In genomic region chr19:9954055-9954810, GRCm38 (mm10) we compare ENCODE assay signal across 8 mouse cellular contexts. TPM values are rescaled to one million over a fixed set of nuclear protein-coding genes. Genes with fewer than 3 reads are reported as not detected.
DNase-seq lines count a peak whose midpoint lies in the region; ATAC-seq and TF ChIP-seq lines count a peak whose summit lies in the region.

No protein-coding gene starts in this region.

- 35% methylated on average over 7 of the region's 7 CpGs for WGBS in spleen, adult 2 months
- WGBS in embryonic facial prominence, embryonic 11.5 days, result 38% methylated on average over 7 of the region's 7 CpGs
- 19% methylated on average over 7 of the region's 7 CpGs for whole genome bisulfite sequencing in heart, adult 2 months
- whole genome bisulfite sequencing in kidney, adult 2 months, result 19% methylated on average over 7 of the region's 7 CpGs
- 44% methylated on average over 7 of the region's 7 CpGs for WGBS in limb, embryonic 10.5 days
- 21% methylated on average over 7 of the region's 7 CpGs for WGBS in stomach, embryonic 15.5 days

- no peak overlapping the region for H3K9ac ChIP-seq in embryonic facial prominence, embryonic 11.5 days (replicated peaks; ENCODE audit: low read length)
- no peak overlapping the region for H3K9ac ChIP-seq in heart, adult 2 months (ENCODE audit: low read depth, low read length)
- no peak overlapping the region for H3K9ac ChIP-seq in stomach, embryonic 15.5 days

- peak; percentile 58; the same call in 1 of the 2 replicates for TF ChIP-seq EP300 in heart, adult 2 months (IDR thresholded peaks at IDR 0.05; ENCODE audit: insufficient read depth, low read depth, low read length)

- H3K27ac ChIP-seq in spleen, adult 2 months (ENCODE audit: insufficient read depth, low read length), result peak overlapping the region; percentile 78
- no peak overlapping the region for H3K27ac ChIP-seq in embryonic facial prominence, embryonic 11.5 days (replicated peaks; ENCODE audit: low read depth, low read length)
- peak overlapping the region; percentile 82 for H3K27ac ChIP-seq in heart, adult 2 months
- peak overlapping the region; percentile 75 for H3K27ac ChIP-seq in kidney, adult 2 months (ENCODE audit: insufficient read depth, low read depth, low read length)
- H3K27ac ChIP-seq in limb, embryonic 10.5 days, result peak overlapping the region; percentile 74
- H3K27ac ChIP-seq in stomach, embryonic 15.5 days, result peak overlapping the region; percentile 90

- no peak for ATAC-seq in embryonic facial prominence, embryonic 11.5 days (replicated peaks; ENCODE audit: insufficient number of reproducible peaks, low FRiP score, low TSS enrichment, low read depth)
- peak; percentile 85 for ATAC-seq in stomach, embryonic 15.5 days (ENCODE audit: insufficient read depth, low FRiP score, low read depth)

- TF ChIP-seq POLR2A in spleen, adult 2 months (IDR thresholded peaks at IDR 0.05; ENCODE audit: low read depth, low read length), result no peak
- peak; percentile 36; the same call in 1 of the 2 replicates for TF ChIP-seq POLR2A in heart, adult 2 months (IDR thresholded peaks at IDR 0.05; ENCODE audit: insufficient read depth, low read depth, low read length)
- no peak for TF ChIP-seq POLR2A in kidney, adult 2 months (IDR thresholded peaks at IDR 0.05; ENCODE audit: low read depth, low read length)

- DNase-seq in spleen, adult 2 months (ENCODE audit: low read depth in 1 of 2, low spot score in 2 of 2), result no peak
- no peak for DNase-seq in spleen, adult 12 weeks (ENCODE audit: low spot score)
- peak; percentile 60 for DNase-seq in embryonic facial prominence, embryonic 11.5 days (ENCODE audit: low spot score)
- DNase-seq in heart, adult 2 months, result peak; percentile 81 to 90
- DNase-seq in kidney, adult 2 months, result peak; percentile 93
- DNase-seq in limb, embryonic 10.5 days (ENCODE audit: low spot score), result no peak
- DNase-seq in mesoderm, embryonic 11.5 days (ENCODE audit: low read depth, low spot score), result peak; percentile 42

- TF ChIP-seq CTCF in spleen, adult 2 months (IDR thresholded peaks at IDR 0.05; ENCODE audit: extremely low read depth, insufficient read depth, insufficient read length, insufficient replicate concordance), result no peak
- no peak for TF ChIP-seq CTCF in heart, adult 2 months (IDR thresholded peaks at IDR 0.05)
- TF ChIP-seq CTCF in kidney, adult 2 months (conservative IDR thresholded peaks at IDR 0.05; ENCODE audit: insufficient read depth, insufficient read length, low read depth, low read length), result no peak

- no peak overlapping the region for H3K4me3 ChIP-seq in spleen, adult 2 months (ENCODE audit: extremely low read depth, insufficient read depth, insufficient read length)
- no peak overlapping the region for H3K4me3 ChIP-seq in embryonic facial prominence, embryonic 11.5 days (ENCODE audit: low read depth, low read length)
- peak overlapping the region; percentile 32; the same call in 1 of the 2 replicates for H3K4me3 ChIP-seq in heart, adult 2 months
- H3K4me3 ChIP-seq in kidney, adult 2 months (ENCODE audit: insufficient read depth, low read depth, low read length), result no peak overlapping the region
- no peak overlapping the region for H3K4me3 ChIP-seq in limb, embryonic 10.5 days
- H3K4me3 ChIP-seq in stomach, embryonic 15.5 days (replicated peaks), result 0 out of 2 replicates have a peak overlapping the region, but pooled peaks have one; percentile 2

- H3K9me3 ChIP-seq in embryonic facial prominence, embryonic 11.5 days (replicated peaks; ENCODE audit: control insufficient read depth, low read length), result no peaks in the 10 kb centered on the region
- H3K9me3 ChIP-seq in limb, embryonic 10.5 days (replicated peaks), result no peaks in the 10 kb centered on the region
- no peaks in the 10 kb centered on the region for H3K9me3 ChIP-seq in stomach, embryonic 15.5 days

- H3K36me3 ChIP-seq in spleen, adult 2 months (ENCODE audit: control insufficient read depth, insufficient read depth, low read length), result no peaks in the 10 kb centered on the region
- H3K36me3 ChIP-seq in embryonic facial prominence, embryonic 11.5 days (replicated peaks; ENCODE audit: control insufficient read depth, insufficient read depth, low read depth, low read length), result no peaks in the 10 kb centered on the region
- no peaks in the 10 kb centered on the region for H3K36me3 ChIP-seq in heart, adult 2 months (ENCODE audit: control insufficient read depth, insufficient read depth, low read length)
- H3K36me3 ChIP-seq in kidney, adult 2 months (ENCODE audit: control insufficient read depth, insufficient read depth, low read length), result no peaks in the 10 kb centered on the region
- H3K36me3 ChIP-seq in limb, embryonic 10.5 days, result no peaks in the 10 kb centered on the region
- no peaks in the 10 kb centered on the region for H3K36me3 ChIP-seq in stomach, embryonic 15.5 days

- H3K79me2 ChIP-seq in heart, adult 2 months (replicated peaks; ENCODE audit: control insufficient read depth, insufficient read depth, low read length), result no peaks in the 10 kb centered on the region

- no peaks in the 10 kb centered on the region for H3K27me3 ChIP-seq in spleen, adult 2 months (ENCODE audit: control insufficient read depth, insufficient read depth, low read length)
- H3K27me3 ChIP-seq in embryonic facial prominence, embryonic 11.5 days (ENCODE audit: control insufficient read depth, insufficient read depth, low read length), result no peaks in the 10 kb centered on the region
- H3K27me3 ChIP-seq in heart, adult 2 months (ENCODE audit: control insufficient read depth, insufficient read depth, low read length), result no peaks in the 10 kb centered on the region
- H3K27me3 ChIP-seq in kidney, adult 2 months (replicated peaks; ENCODE audit: control insufficient read depth, insufficient read depth, low read length), result no peaks in the 10 kb centered on the region
- no peaks in the 10 kb centered on the region for H3K27me3 ChIP-seq in limb, embryonic 10.5 days (ENCODE audit: low read depth, poor library complexity, severe bottlenecking)
- H3K27me3 ChIP-seq in stomach, embryonic 15.5 days (replicated peaks), result no peaks in the 10 kb centered on the region

- intact Hi-C loops in heart, adult 2 months (cut with DNase I), result no loop called here

- H3K4me1 ChIP-seq in spleen, adult 2 months (ENCODE audit: control insufficient read depth, insufficient read depth, insufficient read length), result peaks cover 8% of the 10 kb centered on the region; the same call in 1 of the 2 replicates
- no peaks in the 10 kb centered on the region for H3K4me1 ChIP-seq in embryonic facial prominence, embryonic 11.5 days (ENCODE audit: control insufficient read depth, insufficient read depth, low read length)
- H3K4me1 ChIP-seq in heart, adult 2 months (ENCODE audit: control insufficient read depth, insufficient read depth, low read length), result peaks cover 4% of the 10 kb centered on the region; the same call in 1 of the 2 replicates
- peaks cover 9% of the 10 kb centered on the region; the same call in 1 of the 2 replicates for H3K4me1 ChIP-seq in kidney, adult 2 months (ENCODE audit: control insufficient read depth, insufficient read depth, low read length)
- H3K4me1 ChIP-seq in limb, embryonic 10.5 days, result peaks cover 11% of the 10 kb centered on the region
- peaks cover 11% of the 10 kb centered on the region for H3K4me1 ChIP-seq in stomach, embryonic 15.5 days

- H3K4me2 ChIP-seq in embryonic facial prominence, embryonic 11.5 days (ENCODE audit: low read depth, low read length), result no peak overlapping the region
- peak overlapping the region; percentile 38 for H3K4me2 ChIP-seq in stomach, embryonic 15.5 days

RNA-seq across cellular contexts. Expression of gene Fth1, which starts 26.2 kb away (rescaled TPM):
- 3,609 and 4,045 TPM in 2 replicates for polyA plus RNA-seq in spleen, adult 2 months (2012; rRNA removed)
- polyA plus RNA-seq in embryonic facial prominence, embryonic 11.5 days (2014; fragmentation: Nextera tagmentation; extraction: Ambion mirVana), result 1,303 and 1,312 TPM in 2 replicates
- 1,000 to 10,000 TPM; 2,956 to 3,430 TPM for total RNA-seq in heart, adult 2 months (2021)
- polyA plus RNA-seq in heart, adult 2 months (2012; rRNA removed), result 2,611 and 2,797 TPM in 2 replicates
- polyA plus RNA-seq in kidney, adult 2 months (2012; rRNA removed), result 8,110 and 8,726 TPM in 2 replicates
- 1,175 and 1,229 TPM in 2 replicates for polyA plus RNA-seq in limb, embryonic 10.5 days (2016; fragmentation: Nextera tagmentation; extraction: Ambion mirVana)
- 1,700 and 1,987 TPM in 2 replicates for polyA plus RNA-seq in stomach, embryonic 15.5 days (2015; fragmentation: Nextera tagmentation; extraction: Ambion mirVana)

RNA-seq across cellular contexts. Expression of gene Best1, which starts 47.2 kb away (rescaled TPM):
- polyA plus RNA-seq in spleen, adult 2 months (2012; rRNA removed), result 0.14 and 0.20 TPM in 2 replicates
- polyA plus RNA-seq in embryonic facial prominence, embryonic 11.5 days (2014; fragmentation: Nextera tagmentation; extraction: Ambion mirVana), result 1.7 and 1.9 TPM in 2 replicates
- under 1 TPM; 0.10 to 0.11 TPM for total RNA-seq in heart, adult 2 months (2021)
- polyA plus RNA-seq in heart, adult 2 months (2012; rRNA removed), result 0.45 and 0.47 TPM in 2 replicates
- polyA plus RNA-seq in kidney, adult 2 months (2012; rRNA removed), result 0.33 and 0.38 TPM in 2 replicates
- 2.3 TPM in 2 replicates for polyA plus RNA-seq in limb, embryonic 10.5 days (2016; fragmentation: Nextera tagmentation; extraction: Ambion mirVana)
- 0.80 TPM in 2 replicates for polyA plus RNA-seq in stomach, embryonic 15.5 days (2015; fragmentation: Nextera tagmentation; extraction: Ambion mirVana)

RNA-seq across cellular contexts. Expression of gene Rab3il1, which starts 47.2 kb away (rescaled TPM):
- 73.5 and 77.8 TPM in 2 replicates for polyA plus RNA-seq in spleen, adult 2 months (2012; rRNA removed)
- polyA plus RNA-seq in embryonic facial prominence, embryonic 11.5 days (2014; fragmentation: Nextera tagmentation; extraction: Ambion mirVana), result 53.8 and 56.4 TPM in 2 replicates
- 1 to 10 TPM; 5.9 to 6.5 TPM for total RNA-seq in heart, adult 2 months (2021)
- polyA plus RNA-seq in heart, adult 2 months (2012; rRNA removed), result 11.1 and 14.2 TPM in 2 replicates
- 66.0 and 90.9 TPM in 2 replicates for polyA plus RNA-seq in kidney, adult 2 months (2012; rRNA removed)
- 39.2 and 41.5 TPM in 2 replicates for polyA plus RNA-seq in limb, embryonic 10.5 days (2016; fragmentation: Nextera tagmentation; extraction: Ambion mirVana)
- polyA plus RNA-seq in stomach, embryonic 15.5 days (2015; fragmentation: Nextera tagmentation; extraction: Ambion mirVana), result 29.8 and 40.7 TPM in 2 replicates

RNA-seq across cellular contexts. Expression of gene Incenp, which starts 54.9 kb away (rescaled TPM):
- 17.2 and 18.8 TPM in 2 replicates for polyA plus RNA-seq in spleen, adult 2 months (2012; rRNA removed)
- polyA plus RNA-seq in embryonic facial prominence, embryonic 11.5 days (2014; fragmentation: Nextera tagmentation; extraction: Ambion mirVana), result 92.2 and 101 TPM in 2 replicates
- total RNA-seq in heart, adult 2 months (2021), result 1 to 10 TPM; 2.6 to 5.5 TPM
- polyA plus RNA-seq in heart, adult 2 months (2012; rRNA removed), result 2.9 and 4.5 TPM in 2 replicates
- polyA plus RNA-seq in kidney, adult 2 months (2012; rRNA removed), result 3.9 and 4.7 TPM in 2 replicates
- 167 and 183 TPM in 2 replicates for polyA plus RNA-seq in limb, embryonic 10.5 days (2016; fragmentation: Nextera tagmentation; extraction: Ambion mirVana)
- 93.9 and 95.5 TPM in 2 replicates for polyA plus RNA-seq in stomach, embryonic 15.5 days (2015; fragmentation: Nextera tagmentation; extraction: Ambion mirVana)

Comparison
In these comparisons a context has a peak if more than half of its experiments do, and no peak if none do; other contexts are left out.
1. DNase-seq: peak in embryonic facial prominence, embryonic 11.5 days (single experiment), heart, adult 2 months (2 of 2), kidney, adult 2 months (single experiment) and mesoderm, embryonic 11.5 days (single experiment); none in spleen, adult 2 months (0 of 2), spleen, adult 12 weeks (single experiment) and limb, embryonic 10.5 days (single experiment).
2. H3K4me3 ChIP-seq: peak in heart, adult 2 months (single experiment) and stomach, embryonic 15.5 days (single experiment); none in spleen, adult 2 months (single experiment), embryonic facial prominence, embryonic 11.5 days (single experiment), kidney, adult 2 months (single experiment) and limb, embryonic 10.5 days (single experiment).